Mouse (Mus musculus): Measurements from ENCODE around the gene Nudt21.

Gene Nudt21

DNA sequence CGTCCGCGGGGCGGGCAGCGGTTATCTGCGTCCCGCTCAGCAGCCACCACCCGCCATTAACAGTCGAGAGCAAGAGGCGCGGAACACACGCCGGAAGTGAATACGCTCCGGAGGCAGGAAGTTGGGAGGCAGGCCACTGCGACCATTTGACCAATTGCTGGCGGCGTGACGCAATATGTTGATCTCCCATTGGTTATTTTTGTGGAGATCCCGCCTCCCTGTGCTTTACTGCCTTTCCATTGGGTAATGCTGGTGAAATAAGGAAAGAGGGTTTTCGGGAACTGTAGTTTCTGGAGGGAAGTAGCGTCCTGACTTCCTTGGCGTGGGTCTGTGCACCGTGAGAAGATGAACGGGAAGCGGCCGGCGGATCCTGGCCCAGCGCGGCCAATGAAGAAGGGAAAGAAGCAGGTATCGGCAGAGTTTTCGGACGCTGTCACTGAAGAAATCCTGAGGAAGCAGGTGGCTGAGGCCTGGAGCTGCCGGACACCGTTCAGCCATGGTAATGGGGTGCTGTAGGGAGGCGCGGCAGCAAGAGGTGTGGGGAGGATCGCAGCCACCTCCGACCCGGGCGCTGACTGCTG is at the start of gene Nudt21, which contains the start of gene Ogfod1:
Gene Nudt21, minus strand, starts transcription at position 88 of the 581 bp plus-strand sequence.
Gene Ogfod1, plus strand, starts transcription at position 255 of the 581 bp plus-strand sequence.
- peak; percentile 94 for DNase-seq

DNA sequence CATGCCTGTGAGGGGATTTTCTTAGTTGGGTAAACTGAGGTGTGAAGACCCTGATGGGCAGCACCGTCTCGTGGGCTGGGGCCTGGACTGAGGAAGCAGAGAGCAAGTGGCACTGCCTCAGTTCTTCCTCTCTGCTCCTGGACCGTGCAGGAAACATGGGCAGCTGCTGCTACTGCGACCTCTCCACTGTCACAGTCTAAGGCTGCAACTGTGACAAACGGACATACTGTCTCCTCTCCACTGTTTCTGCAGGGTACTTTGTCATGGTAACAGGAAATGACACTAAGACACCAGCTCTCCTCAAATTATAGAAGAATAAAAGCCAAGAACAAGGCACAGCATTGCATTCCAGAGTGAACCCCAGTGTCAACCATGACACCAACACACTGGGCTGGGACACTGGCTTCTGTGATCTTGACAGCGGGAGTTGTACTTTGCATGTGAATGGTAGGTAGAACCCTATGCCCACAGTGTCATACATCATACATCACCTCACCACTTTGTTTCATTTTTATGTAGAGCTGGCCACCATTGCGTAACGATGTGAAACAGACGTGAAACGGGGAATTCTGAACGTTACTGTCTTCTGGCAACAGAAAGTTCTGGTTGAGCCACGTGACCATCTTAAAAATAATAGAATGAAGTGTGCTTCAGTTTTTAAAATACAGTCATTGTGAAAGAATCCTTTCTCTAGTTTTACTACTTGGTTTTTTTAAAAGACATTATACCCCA is 39.8 kb upstream of the Nudt21 start:
- no peak for DNase-seq

DNA sequence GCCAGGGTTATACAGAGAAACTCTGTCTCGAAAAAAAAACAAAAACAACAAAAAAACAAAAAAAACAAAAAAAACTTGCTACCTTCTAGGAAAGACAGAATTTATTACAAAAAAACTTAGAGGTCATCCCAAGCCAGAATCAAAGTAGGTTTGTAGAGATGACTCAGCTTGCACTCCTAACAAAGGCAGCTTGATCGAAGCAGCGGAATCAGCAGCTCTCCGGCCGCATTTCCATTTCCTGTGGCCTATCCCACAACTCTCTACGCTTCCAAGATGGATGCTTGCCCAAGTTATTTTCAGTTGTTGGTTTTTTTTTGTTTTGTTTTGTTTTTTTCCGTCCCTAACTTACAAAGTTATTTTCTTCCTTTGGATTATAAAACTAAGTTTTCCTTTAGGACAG is 32.0 kb upstream of the Nudt21 start:
- DNase-seq, result no peak

DNA sequence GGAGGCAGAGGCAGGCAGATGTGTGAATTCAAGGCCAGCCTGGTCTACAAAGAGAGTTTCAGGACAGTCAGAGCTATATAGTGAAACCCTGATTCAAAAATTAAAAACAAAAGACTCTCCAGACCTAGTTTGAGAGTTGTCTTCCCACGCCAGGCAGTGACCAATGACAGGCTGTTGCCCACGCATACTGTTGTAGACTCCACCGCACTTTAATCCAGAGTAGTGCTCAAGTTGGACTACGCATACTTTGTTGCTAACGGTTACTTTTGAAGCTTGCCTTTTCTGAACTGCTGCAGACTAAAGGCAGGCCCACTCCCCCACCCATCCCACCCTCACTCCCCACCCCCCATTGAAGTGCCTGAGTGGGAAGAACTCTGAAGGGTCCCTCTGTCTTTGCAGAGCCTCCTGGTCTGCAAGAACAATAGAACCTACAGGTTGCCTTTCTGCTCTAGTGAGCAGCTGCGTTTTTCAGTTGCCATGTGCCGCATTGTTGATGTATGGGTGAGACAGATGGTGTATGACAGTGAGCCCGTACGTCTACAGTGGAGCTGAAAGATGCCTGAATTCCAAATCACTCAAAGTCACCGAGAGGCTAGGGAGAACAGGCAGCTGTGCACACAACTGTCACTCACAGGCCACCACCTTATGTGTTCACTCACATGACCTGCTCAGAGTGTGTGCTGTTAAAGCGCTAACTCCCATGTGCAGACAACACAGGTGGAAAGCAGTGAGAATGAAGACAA is 29.5 kb upstream of the Nudt21 start:
- DNase-seq, result no peak

DNA sequence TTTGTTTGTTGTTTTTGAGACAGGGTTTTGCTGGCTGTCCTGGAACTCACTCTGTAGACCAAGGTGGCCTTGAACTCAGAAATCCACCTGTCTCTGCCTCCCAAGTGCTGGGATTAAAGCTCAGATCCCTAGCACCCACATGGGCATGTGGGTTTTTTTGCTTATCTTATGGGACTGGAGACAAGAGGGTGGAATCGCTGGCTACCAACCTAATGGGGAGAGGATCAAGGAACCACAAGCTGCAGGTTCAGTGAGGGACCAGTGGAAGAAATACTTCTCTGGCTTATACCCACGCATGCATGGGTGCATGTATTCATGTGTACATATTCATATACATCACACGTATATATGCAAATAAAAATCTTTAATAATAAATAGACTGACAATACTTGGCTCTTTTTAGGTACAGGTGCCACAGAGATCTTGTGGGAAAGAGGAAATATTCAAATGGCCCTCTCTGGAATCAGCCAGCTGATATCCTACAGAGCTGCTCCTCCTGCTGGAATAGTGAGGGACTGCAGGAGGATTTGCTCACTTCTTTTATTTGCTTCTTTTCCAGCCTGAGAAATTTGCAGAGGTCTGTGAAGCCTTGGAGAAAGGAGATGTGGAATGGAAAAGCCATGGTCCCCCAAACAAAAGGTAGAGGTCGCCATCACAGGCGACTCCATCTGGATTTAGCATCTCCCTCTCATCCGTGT is 20.5 kb upstream of the Nudt21 start:
- DNase-seq, result peak; percentile 45

DNA sequence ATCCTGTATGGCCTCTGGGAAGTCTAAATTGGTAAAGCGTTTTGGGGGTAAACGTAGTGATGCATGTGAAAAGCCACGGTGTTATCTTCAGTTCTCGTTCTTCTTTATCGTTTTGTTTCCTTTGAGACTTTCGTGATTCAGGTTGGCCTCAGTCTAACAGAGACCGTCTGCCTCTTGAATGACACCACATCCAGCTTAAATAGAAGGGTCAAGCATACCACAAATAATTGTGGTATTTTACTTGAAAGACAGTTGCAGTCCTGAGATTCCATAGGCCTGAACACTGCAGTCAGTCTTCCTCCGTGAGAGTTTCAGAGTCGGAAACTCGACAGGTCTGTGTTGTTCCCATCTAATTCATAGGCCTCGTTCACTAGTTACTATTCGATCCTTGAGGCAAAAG is 15.9 kb upstream of the Nudt21 start:
- no peak for DNase-seq

DNA sequence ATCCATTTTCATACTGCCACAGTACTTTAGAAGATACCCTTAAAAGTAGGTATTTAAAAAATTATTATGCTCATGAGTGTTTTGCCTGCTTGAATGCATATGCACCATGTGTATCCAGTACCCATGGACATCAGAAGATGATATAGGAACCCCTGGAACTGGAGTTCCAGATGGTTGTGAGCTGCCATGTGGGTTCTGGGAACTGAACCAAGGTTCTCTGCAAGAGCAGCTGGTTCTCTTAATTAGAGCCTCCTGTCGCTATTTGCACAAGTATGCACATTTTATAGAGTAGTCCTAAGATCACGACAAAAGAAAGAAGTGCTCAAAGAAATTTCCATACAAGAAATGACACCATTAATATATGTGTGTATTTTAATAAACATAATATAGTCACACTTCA is 11.0 kb upstream of the Nudt21 start:
- DNase-seq, result no peak

DNA sequence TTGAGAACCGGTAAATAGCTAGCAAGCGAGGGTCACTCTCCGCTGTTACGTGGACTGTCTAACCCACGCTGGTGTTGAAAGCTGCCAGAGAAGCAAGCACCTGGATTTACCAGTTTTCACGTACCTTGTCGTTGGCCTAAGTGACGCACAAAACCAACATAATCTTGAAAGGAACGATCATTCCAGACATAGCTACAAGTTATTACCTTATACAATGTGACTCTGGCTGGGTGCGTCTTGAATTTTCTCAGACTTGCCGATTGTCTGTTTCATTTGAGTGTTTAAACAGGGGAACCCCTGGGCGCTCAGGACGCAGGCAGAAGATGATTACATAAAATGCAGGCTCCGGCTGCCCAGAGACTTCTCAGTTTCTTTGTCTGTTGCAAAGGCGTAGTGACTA is 975 bp upstream of the Nudt21 start:
- peak; percentile 6 for DNase-seq

DNA sequence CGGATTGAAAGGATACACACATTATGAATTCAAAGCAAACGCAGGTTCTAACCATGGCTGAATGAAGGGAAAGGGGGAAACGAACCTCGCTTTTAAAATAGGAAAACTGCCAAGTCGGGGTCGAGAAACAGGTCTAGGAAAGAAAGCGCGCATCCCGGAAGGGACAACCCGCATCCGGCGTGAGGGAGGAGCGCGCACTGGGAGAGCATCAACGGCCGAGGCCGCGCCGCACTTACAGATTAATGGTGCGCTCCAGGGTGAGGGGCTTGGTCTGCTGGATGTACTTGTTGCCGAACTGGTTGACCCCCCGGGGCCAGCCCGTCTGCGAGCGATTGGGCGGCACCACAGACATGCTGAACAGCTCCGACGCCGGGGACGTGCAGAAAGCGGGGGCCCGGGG is 290 bp downstream of the Nudt21 start:
- peak; percentile 73 for DNase-seq

DNA sequence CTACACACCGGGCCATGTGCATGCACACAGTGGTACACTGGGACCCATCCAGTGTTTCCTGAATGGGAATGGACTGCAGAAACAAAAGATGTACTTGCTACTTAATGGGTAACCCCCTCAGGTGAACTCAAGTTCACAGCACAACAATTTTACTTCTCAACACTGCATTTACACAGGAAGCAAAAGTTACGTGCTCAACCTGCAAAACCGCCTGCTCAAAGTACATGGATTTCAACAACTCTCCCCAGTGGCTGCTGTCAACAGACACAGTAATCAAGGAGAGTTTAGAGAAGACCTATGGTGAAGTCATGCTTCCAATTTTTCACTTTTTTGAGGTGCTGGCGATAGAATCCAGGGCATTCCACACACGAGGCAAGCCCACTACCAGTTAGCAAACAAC is 1.6 kb downstream of the Nudt21 start:
- DNase-seq, result no peak

DNA sequence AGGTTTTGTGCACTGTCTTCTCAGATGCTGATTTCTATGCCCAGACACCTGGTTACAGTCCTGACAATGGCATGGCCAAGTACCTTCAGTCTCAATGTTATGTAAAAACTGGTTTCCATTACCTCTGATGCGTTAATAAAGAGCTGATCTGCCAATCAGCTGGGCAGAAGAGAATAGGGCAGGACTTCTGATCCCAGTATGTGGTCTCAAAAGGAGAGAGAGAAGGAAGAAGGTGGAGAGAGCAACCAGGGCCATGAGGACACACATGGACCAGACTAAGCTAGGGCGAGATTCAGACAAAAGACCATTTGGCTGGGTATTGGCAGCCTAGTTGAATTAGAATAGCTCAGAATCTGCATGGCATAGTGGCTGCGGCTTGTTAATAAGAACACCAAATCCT is 3.2 kb downstream of the Nudt21 start:
- no peak for DNase-seq

DNA sequence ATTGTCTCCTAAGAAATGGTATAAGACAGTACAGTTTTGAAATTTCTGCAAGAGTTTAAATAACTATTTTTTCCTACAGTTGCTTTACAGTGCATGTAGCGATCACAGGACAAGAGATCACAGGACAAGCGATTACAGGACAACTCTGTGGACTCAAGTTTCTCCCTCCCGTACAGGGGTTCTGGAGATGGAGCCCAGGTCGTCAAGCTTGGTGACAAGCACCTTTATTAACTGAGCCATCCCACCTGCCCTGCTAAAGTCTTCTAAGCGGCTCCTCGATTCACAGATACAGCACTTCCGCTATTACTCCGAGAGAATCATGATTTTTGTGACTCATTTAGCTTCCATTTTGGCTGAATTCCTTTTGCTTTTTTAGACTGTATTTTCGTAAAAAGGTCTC is 7.1 kb downstream of the Nudt21 start:
- no peak for DNase-seq

DNA sequence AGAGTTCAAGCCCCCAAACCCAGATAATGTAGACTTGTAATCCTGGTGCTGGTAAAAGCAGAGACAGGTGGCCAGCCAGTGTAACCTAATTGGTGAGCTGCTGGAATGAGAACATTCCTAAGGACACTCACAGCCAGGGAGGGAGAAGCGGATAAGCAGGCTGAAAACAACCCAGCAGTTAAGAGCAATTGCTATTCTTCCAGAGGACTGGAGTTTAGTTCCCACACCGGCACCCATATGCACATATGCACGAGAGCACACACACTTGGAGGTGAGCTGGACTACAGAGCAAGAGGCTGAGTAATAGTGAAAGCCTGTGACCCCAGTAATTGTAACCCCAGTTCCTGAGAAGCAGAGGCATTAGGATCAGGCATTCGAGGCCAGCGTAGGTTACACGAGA is 12.9 kb downstream of the Nudt21 start:
- DNase-seq, result no peak

DNA sequence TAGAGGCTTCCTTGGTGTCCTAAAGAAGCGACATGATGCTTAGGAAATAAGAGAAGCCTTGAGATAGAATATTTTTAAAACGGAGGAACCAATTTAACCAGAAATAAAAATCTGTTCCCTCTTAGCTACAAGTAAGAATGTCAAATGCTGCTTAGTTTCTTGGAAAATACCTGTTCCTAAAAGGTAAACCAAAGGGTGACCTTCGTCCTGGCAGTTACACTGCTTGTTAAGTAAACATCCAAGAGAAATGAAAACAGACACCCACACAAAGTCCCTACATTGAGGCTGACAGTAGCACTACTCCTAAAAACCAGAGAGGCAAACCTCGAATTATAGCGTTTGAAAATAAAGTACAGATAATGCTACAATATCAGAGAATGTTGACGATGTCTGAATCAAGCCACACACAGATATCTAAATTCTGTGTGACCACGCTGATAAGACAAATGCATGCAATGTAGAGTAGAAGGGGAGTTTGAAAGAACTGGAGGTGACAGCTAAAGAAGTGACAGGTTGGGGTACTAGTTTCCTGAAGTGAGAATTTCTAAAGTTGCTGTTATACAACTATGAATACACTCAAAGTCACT is 23.7 kb downstream of the Nudt21 start:
- no peak for DNase-seq

DNA sequence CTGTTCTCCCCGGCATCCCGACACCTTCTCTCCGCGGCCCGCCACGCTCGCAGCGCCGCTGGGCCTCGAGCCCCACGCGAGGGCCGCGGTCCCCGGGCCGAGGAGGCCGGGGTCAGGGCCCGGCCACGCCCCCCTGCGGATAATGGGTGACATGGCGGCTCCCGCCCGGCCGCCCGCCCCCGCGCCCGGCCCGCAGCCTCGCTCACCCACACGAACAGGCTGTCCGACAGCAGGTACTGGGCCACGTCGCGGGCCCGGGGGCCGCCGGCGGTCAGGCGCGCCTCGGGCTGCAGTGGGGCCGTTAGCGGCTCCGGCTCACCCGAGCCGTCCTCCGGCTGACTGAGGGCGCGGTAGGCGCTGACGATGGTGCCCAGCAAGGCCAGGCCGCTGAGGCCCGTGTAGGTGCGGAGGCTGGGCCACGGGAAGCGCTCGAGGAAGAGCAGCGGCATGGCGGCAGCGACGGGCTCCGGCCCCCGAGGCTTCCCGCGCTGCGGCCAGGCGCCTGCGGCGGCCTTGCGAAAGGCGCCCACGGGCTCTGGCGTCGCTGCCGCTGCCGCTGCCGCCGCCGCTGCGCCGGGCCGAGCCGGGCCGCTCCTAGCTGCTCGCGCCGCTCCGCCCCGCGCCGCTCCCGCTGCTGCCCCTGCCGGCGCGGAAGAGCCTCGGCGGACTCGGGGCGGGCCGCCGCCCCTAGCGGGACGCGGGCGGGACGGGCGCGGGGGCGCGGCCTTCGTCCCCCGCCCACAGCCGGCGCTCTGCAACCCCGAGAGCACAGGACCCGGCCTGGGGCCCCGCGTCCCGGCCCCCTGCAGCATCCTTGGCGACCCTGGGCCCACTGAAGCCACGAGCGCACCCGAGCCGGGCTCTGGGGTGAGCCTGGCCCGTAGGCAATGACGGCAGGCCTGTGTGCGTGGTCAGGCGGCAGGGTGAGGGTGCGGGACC is 24.5 kb downstream of the Nudt21 start, which contains the start of gene Amfr:
Gene Amfr, minus strand, starts transcription at position 830 of the 939 bp plus-strand sequence.
- DNase-seq, result peak; percentile 72

DNA sequence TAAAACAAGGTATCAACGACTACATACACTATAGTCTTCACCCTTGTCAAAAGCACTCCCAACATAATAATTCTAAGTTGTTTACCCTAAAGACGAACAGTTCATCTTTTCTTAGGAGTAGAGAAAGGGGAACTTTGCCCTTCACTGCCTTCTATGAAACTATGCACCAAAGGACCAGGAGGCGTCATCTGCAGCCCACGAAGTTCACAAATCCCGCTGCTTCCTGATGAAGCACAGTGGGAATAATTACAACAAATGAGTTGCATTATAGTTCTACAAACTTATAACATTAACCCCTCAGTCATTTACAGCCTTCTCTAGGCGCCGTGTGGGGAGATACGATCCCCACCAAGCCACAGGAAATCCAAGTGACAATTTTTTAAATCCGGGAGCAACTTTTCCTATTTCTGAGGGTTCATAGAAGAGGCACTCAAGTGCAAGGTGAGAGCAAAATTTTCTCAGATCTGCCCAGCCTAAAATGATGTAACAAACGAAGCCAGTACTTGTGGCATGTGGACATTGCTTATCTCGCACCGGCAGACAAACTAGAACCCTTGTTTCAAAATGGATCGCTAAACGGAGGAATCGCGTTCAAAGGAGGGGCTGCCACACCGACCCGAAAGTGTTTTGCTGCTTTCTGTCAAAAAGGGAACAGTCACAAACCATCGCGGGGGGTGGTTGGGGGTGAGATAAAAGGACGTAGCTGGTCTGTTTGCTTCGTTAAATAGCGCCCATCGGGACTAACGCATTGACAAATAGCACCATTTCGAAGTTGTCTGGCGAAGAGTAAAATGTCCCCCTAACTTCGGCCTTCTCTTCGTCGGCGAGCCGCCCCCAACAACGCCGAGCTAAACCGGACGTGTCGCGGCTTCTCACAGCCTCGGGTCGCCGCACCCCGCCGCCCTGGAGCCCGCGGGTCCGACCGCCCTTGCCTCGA is 25.5 kb downstream of the Nudt21 start:
- peak; percentile 66 for DNase-seq

DNA sequence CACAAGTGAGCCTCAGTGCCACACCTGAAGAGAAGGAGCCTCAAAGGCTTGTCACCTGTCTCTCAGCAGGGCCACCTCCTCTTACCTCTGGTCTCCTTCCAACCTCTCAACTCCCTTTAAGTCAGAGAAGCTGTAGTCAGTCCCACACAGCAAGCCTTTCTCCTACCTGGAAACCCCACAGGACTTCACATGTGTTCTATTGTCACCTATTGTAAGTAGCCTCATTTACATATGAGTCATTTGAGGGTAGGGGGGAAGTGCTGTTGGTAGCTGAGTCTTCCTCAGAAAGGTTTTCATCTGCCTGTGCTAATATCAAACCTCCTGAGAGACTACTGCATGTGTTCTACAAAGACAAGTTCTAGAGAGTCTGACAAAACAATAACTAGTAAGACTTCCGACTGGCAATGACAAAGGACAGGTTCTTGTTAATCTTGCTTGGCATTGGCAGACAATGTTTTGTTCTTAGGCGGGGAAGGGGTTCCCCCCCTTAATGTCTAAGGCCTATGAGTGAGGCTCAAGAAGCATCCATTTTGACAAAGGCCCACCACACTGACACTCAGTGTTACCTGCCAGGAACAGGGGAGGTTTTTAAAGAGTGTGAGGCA is 26.6 kb downstream of the Nudt21 start:
- peak; percentile 9 for DNase-seq

DNA sequence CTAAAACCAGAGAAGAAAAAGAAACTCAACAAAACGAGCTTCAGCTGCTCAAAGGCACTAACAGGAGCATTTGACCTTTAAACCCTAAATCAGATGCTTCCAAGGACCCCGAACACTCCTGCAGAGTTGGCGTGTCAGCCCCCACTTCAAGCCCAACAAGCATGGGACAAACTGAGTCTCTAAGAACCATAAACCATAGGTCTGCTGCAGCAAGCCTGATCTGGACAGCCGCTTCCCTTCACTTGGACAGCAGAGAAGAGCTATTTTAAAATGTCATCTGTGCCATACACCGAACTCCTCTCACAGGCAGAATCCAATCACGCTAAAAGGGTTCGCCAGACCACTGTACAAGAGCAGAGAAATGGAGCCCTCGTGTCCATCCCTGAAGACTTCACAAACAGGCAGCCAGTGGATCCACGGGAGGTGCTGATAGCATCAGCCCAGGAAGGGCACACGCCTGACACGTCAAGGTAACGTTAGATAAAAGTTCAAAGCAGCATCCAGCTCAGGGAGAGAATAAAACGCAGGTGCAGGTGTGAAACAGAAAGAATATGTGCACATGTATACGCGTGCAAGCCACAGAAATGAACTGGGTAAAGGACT is 27.5 kb downstream of the Nudt21 start:
- peak; percentile 13 for DNase-seq

DNA sequence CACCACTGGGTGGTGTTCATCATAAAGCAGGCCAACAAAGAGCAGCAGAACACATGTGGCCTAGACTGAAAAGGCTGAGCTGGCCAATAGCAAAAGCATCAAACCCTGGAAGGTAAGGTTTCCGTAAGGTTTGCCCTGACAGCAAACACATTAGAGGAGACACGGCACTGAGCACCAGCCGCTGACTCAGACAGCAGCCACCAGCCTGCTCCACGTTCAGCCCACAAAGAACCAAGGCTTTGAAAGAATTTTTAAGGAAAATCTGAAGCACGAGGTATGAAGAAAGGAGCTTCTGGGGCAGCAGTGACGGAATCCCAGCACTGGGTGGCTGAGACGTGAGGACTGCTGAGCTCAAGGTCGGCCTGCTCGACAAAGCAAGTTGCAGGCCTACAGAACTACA is 32.7 kb downstream of the Nudt21 start:
- no peak for DNase-seq

DNA sequence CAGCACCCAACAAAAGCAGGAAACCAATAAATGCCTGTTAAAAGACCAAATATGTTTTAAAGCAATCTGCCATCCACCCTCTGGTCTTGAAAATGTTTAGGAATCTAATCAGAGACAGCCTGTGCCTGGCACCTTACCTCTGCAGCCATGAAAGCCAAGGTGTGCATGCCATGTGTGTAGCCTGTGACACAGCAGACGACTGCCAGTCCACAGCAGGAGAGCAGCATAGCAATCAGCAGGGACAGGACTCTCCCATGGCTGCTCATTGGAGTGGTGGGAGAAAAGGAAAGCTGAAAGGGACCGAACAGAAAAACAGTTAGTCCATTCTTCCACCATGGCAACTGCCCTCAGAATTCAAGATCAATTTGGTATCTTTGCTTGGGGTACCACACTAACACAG is 37.9 kb downstream of the Nudt21 start:
- no peak for DNase-seq

All from thymus, postnatal 14 days (tissue).